Mouse (Mus musculus): ENCODE data around the gene 3110082I17Rik. TPM values are rescaled to one million over a fixed set of nuclear protein-coding genes. Genes with fewer than 3 reads are reported as not detected.

Gene 3110082I17Rik
- total and polyA plus RNA-seq, 3 experiments = 41.2 to 100.0 (median 46.9) TPM

DNA sequence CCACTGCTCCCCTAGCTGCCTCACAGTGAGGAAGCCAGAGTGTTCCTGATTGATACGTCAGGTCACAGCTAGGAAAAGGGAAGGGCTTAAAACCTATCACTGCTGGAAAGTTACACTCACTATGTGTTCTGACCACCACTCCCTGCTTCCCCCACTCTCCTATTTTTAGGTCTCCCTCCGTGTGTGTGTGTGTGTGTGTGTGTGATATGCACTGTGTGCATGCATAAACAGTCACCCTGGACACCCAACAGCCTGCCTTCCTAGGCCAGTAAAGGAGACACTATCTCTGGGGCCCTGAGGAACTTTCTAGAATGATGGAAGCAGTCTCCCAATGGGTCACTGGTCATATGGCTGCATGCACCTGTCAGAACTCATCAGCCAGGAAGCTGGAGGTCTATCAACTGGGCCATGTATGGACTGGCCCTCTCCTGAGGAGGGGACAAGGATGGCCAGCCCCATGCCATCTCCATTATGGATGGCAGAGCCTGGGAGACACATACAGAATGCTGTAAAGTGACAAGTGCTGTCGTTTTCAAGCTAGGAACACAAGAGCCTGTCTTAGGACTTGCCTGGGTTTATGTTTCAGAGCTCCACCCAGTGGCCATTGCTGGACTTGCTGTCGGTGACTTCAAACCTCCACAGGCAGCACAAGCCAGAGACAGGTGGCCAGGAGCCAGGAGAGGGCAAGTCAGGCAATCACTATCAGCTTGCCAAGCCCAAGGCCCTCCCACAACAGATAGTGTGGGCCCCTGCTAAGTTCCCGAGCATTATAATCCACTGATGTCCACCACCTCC is 62.2 kb downstream of the 3110082I17Rik start:
- Histone ChIP-seq H3K79me2 (replicated peaks; ENCODE audit: control insufficient read depth, extremely low read depth, insufficient read depth, poor library complexity, severe bottlenecking) (no peaks in the 10 kb centered on the region), H3K9me3 (replicated peaks; ENCODE audit: low read length) (no peaks in the 10 kb centered on the region), H3K27me3 (replicated peaks) (no peaks in the 10 kb centered on the region), H3K4me2 (ENCODE audit: insufficient read depth, low read depth, poor library complexity, severe bottlenecking) (no peak overlapping the region), H3K4me3 (replicated peaks in 1 of 3; ENCODE audit: low read depth in 2 of 3, low read length in 2 of 3, poor library complexity in 1 of 3) (no peak overlapping the region), H3K27ac (ENCODE audit: insufficient read depth, low read depth) (no peak overlapping the region), H3K36me3 (replicated peaks in 1 of 2; ENCODE audit: control insufficient read depth in 1 of 2, insufficient read depth in 1 of 2, low read length in 1 of 2) (peaks cover 0 to 45% of the 10 kb centered on the region in 2 experiments), H3K4me1 (ENCODE audit: control insufficient read depth in 1 of 2, insufficient read depth in 2 of 2) (peaks cover 10 to 37% of the 10 kb centered on the region in 2 experiments), H3K9ac (ENCODE audit: insufficient read depth, low read depth) (no peak overlapping the region)
- dilution Hi-C loops (cut with MboI; ENCODE audit: extremely low pct_ligation_motif_present, extremely low pct_unique_long_range_greater_than_20kb, low sequenced_read_pairs) = no loop called here
- DNase-seq (ENCODE audit: extremely low read depth) = peak; percentile 81
- in situ Hi-C loops (cut with MboI; ENCODE audit: low pct_ligation_motif_present, low pct_unique_long_range_greater_than_20kb, low sequenced_read_pairs) = no loop called here
- TF ChIP-seq CTCF (conservative IDR thresholded peaks at IDR 0.05 in 1 of 2, IDR thresholded peaks at IDR 0.05 in 1 of 2; ENCODE audit: low read depth in 2 of 2, low read length in 2 of 2) (peak; percentile 68 to 82), RAD21 (IDR thresholded peaks at IDR 0.05; ENCODE audit: low read depth, low read length) (peak; percentile 59), USF1 (IDR thresholded peaks at IDR 0.05; ENCODE audit: low read depth, low read length) (no peak), SMC3 (IDR thresholded peaks at IDR 0.05; ENCODE audit: low read depth, low read length) (peak; percentile 82)

DNA sequence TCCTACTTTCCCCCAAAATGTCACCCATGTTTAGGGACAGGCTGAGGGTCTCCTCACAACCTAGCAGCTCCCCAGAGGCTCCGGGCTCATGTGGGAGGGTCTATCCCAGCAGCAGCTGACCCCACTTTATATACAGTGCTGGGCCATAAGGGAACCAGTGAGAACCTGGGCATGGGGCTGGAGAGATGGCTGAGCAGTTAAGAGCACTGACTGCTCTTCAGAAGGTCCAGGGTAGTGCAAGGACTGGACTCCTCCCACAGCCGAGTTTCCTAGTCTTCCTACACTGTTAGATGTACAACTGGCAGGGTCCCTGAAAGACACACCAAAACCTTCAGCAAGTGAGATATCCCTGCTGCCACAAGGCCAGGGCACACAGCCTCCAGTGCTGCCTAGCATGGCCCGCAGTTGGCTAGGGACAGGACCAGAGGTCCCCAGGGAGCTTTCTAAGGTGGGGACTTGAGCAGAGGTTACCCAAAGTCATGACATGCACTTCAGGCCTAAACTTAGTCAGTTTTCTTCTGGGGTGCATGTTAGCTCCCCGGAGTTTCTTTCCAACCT is 62.9 kb downstream of the 3110082I17Rik start:
- no peaks in the 10 kb centered on the region for H3K27me3 ChIP-seq (replicated peaks)
- no peak overlapping the region for H3K27ac ChIP-seq (ENCODE audit: insufficient read depth, low read depth)
- no peaks in the 10 kb centered on the region for H3K79me2 ChIP-seq (replicated peaks; ENCODE audit: control insufficient read depth, extremely low read depth, insufficient read depth, poor library complexity, severe bottlenecking)
- H3K9ac ChIP-seq (ENCODE audit: insufficient read depth, low read depth) = no peak overlapping the region
- in situ Hi-C loops (cut with MboI; ENCODE audit: low pct_ligation_motif_present, low pct_unique_long_range_greater_than_20kb, low sequenced_read_pairs) (no loop called here), dilution Hi-C loops (cut with MboI; ENCODE audit: extremely low pct_ligation_motif_present, extremely low pct_unique_long_range_greater_than_20kb, low sequenced_read_pairs) (no loop called here)
- H3K4me3 ChIP-seq (replicated peaks in 1 of 3; ENCODE audit: low read depth in 2 of 3, low read length in 2 of 3, poor library complexity in 1 of 3) = no peak overlapping the region
- peaks cover 0 to 45% of the 10 kb centered on the region in 2 experiments for H3K36me3 ChIP-seq (replicated peaks in 1 of 2; ENCODE audit: control insufficient read depth in 1 of 2, insufficient read depth in 1 of 2, low read length in 1 of 2)
- no peak for DNase-seq (ENCODE audit: extremely low read depth)
- H3K4me2 ChIP-seq (ENCODE audit: insufficient read depth, low read depth, poor library complexity, severe bottlenecking) = no peak overlapping the region
- no peak for TF ChIP-seq BHLHE40 (IDR thresholded peaks at IDR 0.05; ENCODE audit: low read depth, low read length)
- TF ChIP-seq JUN (IDR thresholded peaks at IDR 0.05; ENCODE audit: insufficient read depth, low read depth, low read length) = no peak
- no peak for TF ChIP-seq PAX5 (IDR thresholded peaks at IDR 0.05; ENCODE audit: low read length)
- no peak for TF ChIP-seq MYC (IDR thresholded peaks at IDR 0.05; ENCODE audit: low read depth, low read length)
- TF ChIP-seq ELF1 (IDR thresholded peaks at IDR 0.05; ENCODE audit: low read depth, low read length) = no peak
- no peak for TF ChIP-seq ZC3H11A (IDR thresholded peaks at IDR 0.05; ENCODE audit: low read depth, low read length)
- TF ChIP-seq HCFC1 (IDR thresholded peaks at IDR 0.05; ENCODE audit: low read depth, low read length) = no peak
- TF ChIP-seq POLR2AphosphoS2 (IDR thresholded peaks at IDR 0.05; ENCODE audit: low read depth, low read length) = no peak
- no peak for TF ChIP-seq GABPA (IDR thresholded peaks at IDR 0.05; ENCODE audit: insufficient replicate concordance, low read depth, low read length)
- TF ChIP-seq TCF12 (IDR thresholded peaks at IDR 0.05; ENCODE audit: low read depth, low read length) = no peak
- TF ChIP-seq KAT2A (IDR thresholded peaks at IDR 0.05; ENCODE audit: insufficient replicate concordance, low read length) = no peak
- no peak for TF ChIP-seq JUND (conservative IDR thresholded peaks at IDR 0.05; ENCODE audit: low read depth, low read length)
- no peak for TF ChIP-seq NELFE (IDR thresholded peaks at IDR 0.05; ENCODE audit: low read depth, low read length)
- no peak for TF ChIP-seq USF1 (IDR thresholded peaks at IDR 0.05; ENCODE audit: low read depth, low read length)
- no peak for TF ChIP-seq CTCF (conservative IDR thresholded peaks at IDR 0.05 in 1 of 2, IDR thresholded peaks at IDR 0.05 in 1 of 2; ENCODE audit: low read depth in 2 of 2, low read length in 2 of 2)
- no peak for TF ChIP-seq MAZ (IDR thresholded peaks at IDR 0.05; ENCODE audit: low read depth, low read length)
- TF ChIP-seq ZMIZ1 (IDR thresholded peaks at IDR 0.05; ENCODE audit: low read depth, low read length) = no peak
- TF ChIP-seq CHD2 (IDR thresholded peaks at IDR 0.05; ENCODE audit: low read length) = no peak
- H3K9me3 ChIP-seq (replicated peaks; ENCODE audit: low read length) = no peaks in the 10 kb centered on the region
- peaks cover 10 to 34% of the 10 kb centered on the region in 2 experiments for H3K4me1 ChIP-seq (ENCODE audit: control insufficient read depth in 1 of 2, insufficient read depth in 2 of 2)

Measured in CH12.LX (cell line).